Mouse (Mus musculus) bone marrow macrophage, adult 2 months (primary cell): Measurements from ENCODE around the gene 4933406M09Rik.

Experiments
- CTCF ChIP-seq: IDR thresholded peaks from 2 replicates; pipeline ENCODE4 v1.5.1; 2012; ENCODE audit warnings: low read depth, mild to moderate bottlenecking, low read length, moderate library complexity
- POLR2A ChIP-seq: IDR thresholded peaks from 2 replicates; pipeline ENCODE4 v1.6.1; 2012; ENCODE audit warnings: mild to moderate bottlenecking, low read depth, low read length, borderline replicate concordance

- no peak for TF ChIP-seq POLR2A
- TF ChIP-seq CTCF, result no peak
These were observed 48.6 kb upstream of the 4933406M09Rik start for GRCm38 (mm10) chr1:134336958-134337710.
